Mouse (Mus musculus): ENCODE measurements at regions not wholly inside any gene's neighbourhood (a gene's known extent, or its start where the extent isn't known, plus 50 kb on each side); places are given as distances from the start of the nearest gene placed in this dataset.

GRCm38 (mm10) chr1:92719864-92720263 is 71.2 kb upstream of the Otos start:
- TF ChIP-seq POLR2A (IDR thresholded peaks at IDR 0.05; ENCODE audit: control insufficient read depth in 1 of 2, insufficient read depth in 1 of 2, low read depth in 1 of 2, low read length in 2 of 2, poor library complexity in 1 of 2), result no peak
- TF ChIP-seq ZMIZ1 (IDR thresholded peaks at IDR 0.05; ENCODE audit: low read depth, low read length), result no peak
- no peak for TF ChIP-seq MAFK (IDR thresholded peaks at IDR 0.05; ENCODE audit: borderline replicate concordance, low read depth, low read length)
- no peak for TF ChIP-seq RCOR1 (IDR thresholded peaks at IDR 0.05; ENCODE audit: low read depth, low read length)
- no peak for TF ChIP-seq CTCF (IDR thresholded peaks at IDR 0.05 in 2 of 3, conservative IDR thresholded peaks at IDR 0.05 in 1 of 3; ENCODE audit: control insufficient read depth in 1 of 3, insufficient read depth in 1 of 3, low read depth in 2 of 3, low read length in 3 of 3, poor library complexity in 1 of 3, severe bottlenecking in 1 of 3)
- TF ChIP-seq CHD2 (IDR thresholded peaks at IDR 0.05; ENCODE audit: low read length), result no peak
- TF ChIP-seq MYB (IDR thresholded peaks at IDR 0.05; ENCODE audit: low read depth, low read length), result no peak
- no peak for TF ChIP-seq ZNF384 (IDR thresholded peaks at IDR 0.05; ENCODE audit: low read depth, low read length)
- TF ChIP-seq MAZ (IDR thresholded peaks at IDR 0.05; ENCODE audit: low read depth, low read length), result no peak
- no peak for TF ChIP-seq E2F4 (IDR thresholded peaks at IDR 0.05; ENCODE audit: borderline replicate concordance, low read depth, low read length)
- no peak for TF ChIP-seq EP300 (IDR thresholded peaks at IDR 0.05; ENCODE audit: low read depth in 1 of 2, low read length in 2 of 2)
